Mouse (Mus musculus): ENCODE data around the gene Rara. TPM values are rescaled to one million over a fixed set of nuclear protein-coding genes. Genes with fewer than 3 reads are reported as not detected.

The Rara gene
- polyA plus RNA-seq, 1 experiment = 13.5 TPM

- Histone ChIP-seq H3K4me3 (replicated peaks; ENCODE audit: insufficient read depth, low read depth, low read length) (peak overlapping the region; percentile 33), H3K27me3 (ENCODE audit: control insufficient read depth, insufficient read depth, low read length) (no peaks in the 10 kb centered on the region), H3K27ac (ENCODE audit: insufficient read depth, low read length) (peak overlapping the region; percentile 50; the same call in 1 of the 2 replicates), H3K4me1 (ENCODE audit: control insufficient read depth, insufficient read depth, low read length) (peaks cover 56% of the 10 kb centered on the region)
- peak in 1 of 2 experiments; percentile 48 for DNase-seq
- 26% methylated on average over 15 of the region's 15 CpGs for WGBS
- TF ChIP-seq POLR2A (IDR thresholded peaks at IDR 0.05; ENCODE audit: borderline replicate concordance, insufficient read depth, low read length) (no peak), CTCF (IDR thresholded peaks at IDR 0.05; ENCODE audit: borderline replicate concordance, insufficient read depth, low read depth, low read length) (no peak)
Measured at GRCm38 (mm10) chr11:98941826-98942550, 14.4 kb downstream of the Rara start.

GRCm38 (mm10) chr11:98942555-98942922, 14.9 kb downstream of the Rara start:
- Histone ChIP-seq H3K4me1 (ENCODE audit: control insufficient read depth, insufficient read depth, low read length) (peaks cover 56% of the 10 kb centered on the region), H3K27me3 (ENCODE audit: control insufficient read depth, insufficient read depth, low read length) (no peaks in the 10 kb centered on the region), H3K27ac (ENCODE audit: insufficient read depth, low read length) (peak overlapping the region; percentile 50; the same call in 1 of the 2 replicates), H3K4me3 (replicated peaks; ENCODE audit: insufficient read depth, low read depth, low read length) (no peak overlapping the region)
- no peak for DNase-seq
- TF ChIP-seq POLR2A (IDR thresholded peaks at IDR 0.05; ENCODE audit: borderline replicate concordance, insufficient read depth, low read length) = no peak
- TF ChIP-seq CTCF (IDR thresholded peaks at IDR 0.05; ENCODE audit: borderline replicate concordance, insufficient read depth, low read depth, low read length) = no peak
- WGBS = 43% methylated on average over 3 of the region's 3 CpGs

GRCm38 (mm10) chr11:98942923-98943641, 15.5 kb downstream of the Rara start:
- Histone ChIP-seq H3K4me1 (ENCODE audit: control insufficient read depth, insufficient read depth, low read length) (peaks cover 56% of the 10 kb centered on the region), H3K4me3 (replicated peaks; ENCODE audit: insufficient read depth, low read depth, low read length) (no peak overlapping the region), H3K27ac (ENCODE audit: insufficient read depth, low read length) (no peak overlapping the region), H3K27me3 (ENCODE audit: control insufficient read depth, insufficient read depth, low read length) (no peaks in the 10 kb centered on the region)
- 63% methylated on average over 8 of the region's 8 CpGs for WGBS
- peak in 1 of 2 experiments; percentile 25 for DNase-seq
- no peak for TF ChIP-seq CTCF (IDR thresholded peaks at IDR 0.05; ENCODE audit: borderline replicate concordance, insufficient read depth, low read depth, low read length)
- no peak for TF ChIP-seq POLR2A (IDR thresholded peaks at IDR 0.05; ENCODE audit: borderline replicate concordance, insufficient read depth, low read length)

- WGBS = 60% methylated on average over 14 of the region's 14 CpGs
Measured at GRCm38 (mm10) chr11:98943741-98944461, 16.3 kb downstream of the Rara start.

GRCm38 (mm10) chr11:98944897-98945604, 17.4 kb downstream of the Rara start:
- no peak overlapping the region for H3K27ac ChIP-seq (ENCODE audit: insufficient read depth, low read length)
- no peaks in the 10 kb centered on the region for H3K27me3 ChIP-seq (ENCODE audit: control insufficient read depth, insufficient read depth, low read length)
- TF ChIP-seq CTCF (IDR thresholded peaks at IDR 0.05; ENCODE audit: borderline replicate concordance, insufficient read depth, low read depth, low read length) (no peak), POLR2A (IDR thresholded peaks at IDR 0.05; ENCODE audit: borderline replicate concordance, insufficient read depth, low read length) (no peak)
- 65% methylated on average over 11 of the region's 11 CpGs for WGBS
- no peak overlapping the region for H3K4me3 ChIP-seq (replicated peaks; ENCODE audit: insufficient read depth, low read depth, low read length)
- H3K4me1 ChIP-seq (ENCODE audit: control insufficient read depth, insufficient read depth, low read length) = peaks cover 49% of the 10 kb centered on the region
- DNase-seq = no peak

More at GRCm38 (mm10) chr11:98943741-98944461, 16.3 kb downstream of the Rara start:
- no peak for DNase-seq
- Histone ChIP-seq H3K27ac (ENCODE audit: insufficient read depth, low read length) (no peak overlapping the region), H3K4me3 (replicated peaks; ENCODE audit: insufficient read depth, low read depth, low read length) (no peak overlapping the region), H3K27me3 (ENCODE audit: control insufficient read depth, insufficient read depth, low read length) (no peaks in the 10 kb centered on the region), H3K4me1 (ENCODE audit: control insufficient read depth, insufficient read depth, low read length) (peaks cover 49% of the 10 kb centered on the region)
- TF ChIP-seq POLR2A (IDR thresholded peaks at IDR 0.05; ENCODE audit: borderline replicate concordance, insufficient read depth, low read length) (no peak), CTCF (IDR thresholded peaks at IDR 0.05; ENCODE audit: borderline replicate concordance, insufficient read depth, low read depth, low read length) (no peak)

GRCm38 (mm10) chr11:98945605-98945977, 18.0 kb downstream of the Rara start:
- no peaks in the 10 kb centered on the region for H3K27me3 ChIP-seq (ENCODE audit: control insufficient read depth, insufficient read depth, low read length)
- H3K27ac ChIP-seq (ENCODE audit: insufficient read depth, low read length) = no peak overlapping the region
- no peak for TF ChIP-seq POLR2A (IDR thresholded peaks at IDR 0.05; ENCODE audit: borderline replicate concordance, insufficient read depth, low read length)
- TF ChIP-seq CTCF (IDR thresholded peaks at IDR 0.05; ENCODE audit: borderline replicate concordance, insufficient read depth, low read depth, low read length) = no peak
- H3K4me3 ChIP-seq (replicated peaks; ENCODE audit: insufficient read depth, low read depth, low read length) = no peak overlapping the region
- WGBS = 65% methylated on average over 3 of the region's 3 CpGs
- no peak for DNase-seq
- peaks cover 47% of the 10 kb centered on the region for H3K4me1 ChIP-seq (ENCODE audit: control insufficient read depth, insufficient read depth, low read length)

GRCm38 (mm10) chr11:98947969-98948569, 20.5 kb downstream of the Rara start:
- Histone ChIP-seq H3K27me3 (ENCODE audit: control insufficient read depth, insufficient read depth, low read length) (no peaks in the 10 kb centered on the region), H3K4me3 (replicated peaks; ENCODE audit: insufficient read depth, low read depth, low read length) (no peak overlapping the region), H3K4me1 (ENCODE audit: control insufficient read depth, insufficient read depth, low read length) (peaks cover 42% of the 10 kb centered on the region), H3K27ac (ENCODE audit: insufficient read depth, low read length) (no peak overlapping the region)
- TF ChIP-seq CTCF (IDR thresholded peaks at IDR 0.05; ENCODE audit: borderline replicate concordance, insufficient read depth, low read depth, low read length) (no peak), POLR2A (IDR thresholded peaks at IDR 0.05; ENCODE audit: borderline replicate concordance, insufficient read depth, low read length) (no peak)
- WGBS = 88% methylated on average over 18 of the region's 18 CpGs
- no peak for DNase-seq

Measured in cerebellum, adult 2 months (tissue).